Mouse (Mus musculus) heart, adult 11 months (tissue): ENCODE results near the gene Mfsd2b.
A peak's percentile ranks its signal among the peaks of the same experiment; 100 is the strongest.

Experiments
- DNase-seq: peaks from one replicate; pipeline ENCODE4 v3.0.0; 2022

Mfsd2b gene

DNA sequence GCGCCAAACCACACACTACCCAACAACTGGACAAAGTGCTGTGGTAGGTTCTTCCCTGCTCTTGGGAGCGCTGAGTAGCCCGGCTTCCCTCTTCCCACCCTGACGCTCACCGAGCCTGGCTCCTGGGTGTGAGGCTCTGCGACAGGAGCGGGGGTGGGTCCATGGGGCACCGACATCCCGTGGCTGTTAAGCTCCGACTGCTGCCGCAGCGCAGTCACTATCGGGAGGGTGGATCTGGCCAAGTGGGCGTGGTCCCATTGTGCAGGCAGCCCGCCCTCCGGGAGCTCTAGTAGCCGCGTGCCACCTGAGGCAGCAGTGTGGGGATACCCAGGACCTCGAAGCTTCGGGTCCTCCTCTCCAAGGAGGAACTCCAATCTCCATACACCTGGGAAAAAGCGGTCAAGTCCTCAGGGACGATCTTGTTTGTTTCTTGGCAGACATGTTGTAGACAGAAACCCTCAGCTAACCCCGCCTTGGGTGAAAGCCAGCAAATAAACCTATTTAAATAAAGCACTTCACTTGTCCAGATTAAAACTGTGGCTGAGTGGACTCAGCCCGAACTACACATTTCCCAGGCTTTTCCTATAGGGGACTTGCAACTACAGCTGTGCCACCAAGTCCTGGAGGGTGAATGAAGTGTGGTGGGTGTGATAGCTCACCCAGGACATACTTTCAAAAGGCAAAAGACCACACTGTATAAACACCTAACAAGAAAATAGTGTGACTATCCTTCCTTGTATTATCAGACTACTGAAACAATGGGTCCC lies at the start of gene Mfsd2b:
Gene Mfsd2b, minus strand, starts transcription at position 199 of the 767 bp plus-strand sequence.
- peak; percentile 97 for DNase-seq

DNA sequence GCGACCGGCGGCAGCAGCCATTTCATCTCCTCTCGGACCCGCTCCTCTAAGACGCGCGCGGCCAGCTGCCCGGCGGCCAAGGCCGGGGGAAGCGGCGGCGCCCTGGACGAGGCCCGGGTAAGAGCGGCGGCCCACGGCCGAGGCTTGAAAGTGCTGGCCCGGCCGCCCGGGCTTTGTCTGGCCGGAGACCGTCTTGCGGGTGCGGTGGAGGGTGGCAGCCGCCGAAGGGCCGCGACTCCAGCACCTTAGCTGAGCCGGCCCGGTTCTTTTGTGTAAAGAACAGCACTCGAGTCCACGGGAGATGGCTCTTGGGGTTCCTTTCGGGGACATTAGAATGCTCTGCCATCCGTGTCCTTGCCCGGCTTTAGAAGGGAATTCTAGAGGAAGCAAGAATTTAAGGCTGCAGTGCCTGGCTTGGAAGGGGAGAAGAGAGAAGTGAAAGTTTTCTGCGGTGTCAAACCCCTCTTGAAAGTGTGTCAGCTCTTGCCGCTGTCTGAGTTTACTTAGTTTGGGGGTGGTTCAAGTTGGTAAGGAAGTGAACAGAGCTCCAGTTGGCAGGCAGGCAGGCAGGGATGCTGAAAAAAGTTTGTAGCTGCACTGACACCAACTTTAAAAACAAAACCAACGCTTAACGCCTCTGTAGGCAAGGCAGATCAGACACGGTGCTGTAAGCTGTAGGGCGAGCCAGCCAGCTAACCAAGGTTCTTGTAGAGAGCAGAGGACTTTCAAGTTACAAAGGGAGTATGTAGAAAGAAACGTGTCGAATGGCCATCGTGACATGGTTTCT lies 43.8 kb upstream of the Mfsd2b start:
- DNase-seq = peak; percentile 97

DNA sequence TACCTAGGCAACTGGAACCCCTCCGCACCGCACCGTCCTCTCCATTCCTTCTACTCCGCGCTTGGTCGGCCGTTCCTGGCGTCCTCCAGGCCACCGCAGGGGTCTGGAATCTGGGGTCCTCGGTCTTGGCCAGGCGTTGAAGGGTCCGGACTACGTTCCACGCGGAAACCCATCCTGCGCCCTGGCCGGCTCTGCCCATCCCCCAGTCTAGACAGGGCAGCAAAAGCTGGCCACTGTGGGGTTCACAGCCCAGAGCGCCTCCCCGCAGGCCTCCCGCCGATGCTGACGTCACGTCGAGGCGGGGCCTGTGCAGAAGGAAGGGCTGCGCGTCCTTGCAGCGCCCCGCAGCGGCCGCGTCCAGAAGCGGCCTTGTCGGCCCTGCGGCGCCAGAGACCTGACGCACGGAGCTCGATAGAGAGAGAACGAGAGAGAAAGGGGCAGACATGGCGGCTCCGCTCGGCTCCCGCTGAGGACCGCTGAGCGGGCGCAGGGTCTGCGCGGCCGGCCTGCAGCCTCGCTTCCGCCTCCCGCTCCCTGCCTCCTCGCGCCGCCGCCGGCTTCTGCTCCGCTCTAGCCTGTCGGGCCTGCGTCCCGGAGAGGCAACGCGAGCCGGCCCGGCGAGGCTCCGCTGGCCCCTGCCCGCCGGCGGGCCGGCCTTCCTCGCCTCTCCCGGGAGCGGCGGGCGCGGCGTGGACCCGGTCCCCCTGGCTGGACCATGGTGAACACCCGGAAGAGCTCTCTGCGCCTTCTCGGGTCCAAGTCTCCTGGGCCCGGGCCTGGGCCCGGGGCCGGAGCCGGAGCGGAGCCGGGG lies 43.0 kb upstream of the Mfsd2b start, which contains the start of gene Atad2b:
Gene Atad2b, plus strand, starts transcription at position 360 of the 811 bp plus-strand sequence.
- DNase-seq = peak; percentile 100

DNA sequence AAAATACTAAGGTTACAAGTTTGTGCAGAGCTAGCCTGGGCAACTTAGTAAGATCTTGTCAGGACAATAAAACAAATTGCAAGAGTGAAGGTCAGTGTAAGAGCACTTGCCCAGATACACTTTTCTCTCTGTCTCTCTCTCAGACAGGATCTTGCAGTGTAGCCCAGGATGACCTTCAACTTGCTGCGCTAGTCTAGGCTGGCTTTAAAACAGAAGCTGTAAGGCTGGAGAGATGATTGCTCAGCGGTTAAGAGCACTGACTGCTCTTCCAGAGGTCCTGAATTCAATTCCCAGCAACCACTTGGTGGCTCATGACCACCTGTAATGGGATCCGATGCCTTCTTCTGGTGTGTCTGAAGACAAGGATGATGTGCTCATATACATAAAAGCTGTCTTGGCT lies 40.8 kb upstream of the Mfsd2b start:
- no peak for DNase-seq

DNA sequence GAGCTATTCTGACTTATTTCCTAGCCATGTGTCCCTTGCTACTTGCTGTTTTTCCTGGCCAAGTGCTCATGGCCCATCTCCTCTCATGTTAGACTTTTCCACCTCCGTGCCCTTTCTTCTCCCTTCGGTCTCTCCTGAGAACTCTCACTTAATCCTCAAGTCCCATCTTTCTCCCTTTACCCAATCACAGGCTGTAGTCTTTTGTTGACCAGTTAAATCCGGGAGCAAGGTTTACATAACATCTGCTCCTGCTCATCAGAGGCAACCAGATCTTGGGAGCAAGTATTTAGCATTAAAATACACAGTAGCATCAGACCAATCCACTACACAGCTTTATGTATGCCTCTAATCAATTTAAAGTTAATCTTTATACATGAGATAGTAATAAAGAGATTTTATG lies 40.3 kb upstream of the Mfsd2b start:
- DNase-seq = no peak

DNA sequence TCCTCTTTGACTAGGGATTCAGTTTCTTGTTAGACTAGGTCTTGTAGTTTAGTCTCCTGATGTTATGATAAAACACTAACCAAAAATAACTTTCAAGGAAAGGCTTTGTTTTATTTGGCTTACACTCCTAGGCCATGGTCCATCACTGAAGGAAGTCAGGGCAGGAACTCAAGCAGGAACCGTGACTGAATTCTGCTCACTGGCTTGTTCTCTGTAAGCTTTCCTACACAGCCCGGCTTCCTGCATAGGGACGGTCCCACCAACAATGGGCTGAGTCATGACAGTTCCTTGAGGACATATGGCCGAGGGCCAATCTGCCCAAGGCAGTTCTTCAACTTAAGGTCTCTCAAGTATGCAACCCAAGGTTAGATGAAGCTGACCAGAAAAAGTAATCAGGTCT lies 37.6 kb upstream of the Mfsd2b start:
- peak; percentile 97 for DNase-seq

DNA sequence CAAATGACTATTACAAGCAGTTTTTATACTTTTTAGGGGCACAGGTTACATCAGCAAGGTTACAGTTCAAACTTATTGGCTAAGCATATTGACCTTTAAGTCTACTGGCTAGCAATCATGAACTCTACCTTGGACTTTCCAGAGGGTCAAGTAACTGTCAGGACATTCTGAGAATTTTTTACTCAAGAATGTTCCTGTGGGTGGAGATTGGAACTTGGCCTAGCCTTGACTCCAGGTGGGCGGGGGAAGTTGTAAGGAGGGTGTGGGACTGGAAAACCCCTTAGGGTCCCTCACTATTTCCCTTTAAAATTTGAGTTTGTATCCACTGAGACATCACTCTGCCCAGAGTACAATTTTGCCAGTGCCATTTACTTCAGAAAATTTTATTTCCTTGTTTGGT lies 36.3 kb upstream of the Mfsd2b start:
- DNase-seq = peak; percentile 66

DNA sequence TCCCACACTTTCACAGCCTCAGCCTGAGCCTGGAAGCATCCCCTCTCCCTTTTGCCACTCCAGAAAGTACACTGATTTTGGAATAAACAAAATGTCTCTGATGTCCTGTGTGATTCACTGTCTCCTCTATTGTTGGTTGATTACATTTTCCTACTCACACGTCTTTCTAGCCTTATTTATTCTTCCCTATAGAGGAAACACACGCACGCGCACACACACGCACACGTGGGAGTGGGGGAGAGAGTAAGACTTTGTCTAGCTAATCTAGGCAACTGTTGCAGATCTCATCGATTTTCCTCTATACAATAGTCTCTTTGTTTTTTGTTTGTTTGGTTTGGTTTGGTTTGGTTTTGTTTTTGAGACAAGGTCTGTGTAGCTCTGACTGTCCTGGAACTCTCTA lies 34.2 kb upstream of the Mfsd2b start:
- DNase-seq = peak; percentile 62

DNA sequence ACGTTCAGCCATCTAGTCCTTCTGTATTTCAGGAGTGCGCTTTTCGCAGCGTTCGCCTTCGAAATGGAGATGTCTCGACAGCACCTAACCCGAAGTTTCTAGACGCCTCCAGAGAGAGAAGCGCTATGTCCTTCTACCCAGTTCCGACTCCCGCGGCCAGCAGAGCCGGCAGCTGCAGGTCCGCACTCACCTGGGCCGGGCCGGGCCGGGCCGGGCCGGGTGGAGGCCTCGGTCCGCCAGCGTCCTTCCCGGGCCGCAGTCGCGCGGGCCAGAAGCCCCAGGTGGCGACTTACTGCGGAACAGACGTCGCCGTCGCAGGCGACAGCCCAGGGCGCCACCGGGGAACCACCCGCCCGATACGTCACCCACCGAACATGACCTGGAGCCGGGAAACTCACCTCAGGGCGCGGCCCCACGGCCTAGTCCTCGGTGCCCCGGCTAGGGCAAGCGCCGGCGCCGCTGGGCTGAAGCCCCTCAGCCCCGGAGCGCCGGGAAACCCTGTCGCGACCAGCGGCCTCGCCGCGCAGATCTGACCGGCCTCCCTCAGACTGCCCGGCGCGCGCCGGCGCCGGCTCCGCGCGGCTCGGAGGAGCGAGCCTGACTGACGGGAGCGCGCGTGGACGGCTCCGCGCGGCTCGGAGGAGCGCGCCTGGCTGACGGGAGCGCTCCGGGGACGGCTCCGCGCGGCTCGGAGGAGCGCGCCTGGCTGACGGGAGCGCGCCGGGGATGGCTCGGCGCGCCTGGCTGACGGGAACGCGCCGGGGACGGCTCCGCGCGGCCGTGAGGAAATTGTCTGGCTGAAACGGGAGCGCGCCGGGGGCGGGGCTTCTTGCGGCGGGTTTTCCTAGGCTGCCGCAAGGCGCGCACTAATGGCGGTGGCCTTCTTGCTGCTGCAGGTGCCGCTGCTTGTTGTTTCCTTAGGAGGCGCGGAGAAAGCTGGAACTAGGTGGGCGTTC lies 33.1 kb upstream of the Mfsd2b start, which contains the start of gene Ubxn2a:
Gene Ubxn2a, minus strand, starts transcription at position 755 of the 956 bp plus-strand sequence.
- DNase-seq = peak; percentile 100

DNA sequence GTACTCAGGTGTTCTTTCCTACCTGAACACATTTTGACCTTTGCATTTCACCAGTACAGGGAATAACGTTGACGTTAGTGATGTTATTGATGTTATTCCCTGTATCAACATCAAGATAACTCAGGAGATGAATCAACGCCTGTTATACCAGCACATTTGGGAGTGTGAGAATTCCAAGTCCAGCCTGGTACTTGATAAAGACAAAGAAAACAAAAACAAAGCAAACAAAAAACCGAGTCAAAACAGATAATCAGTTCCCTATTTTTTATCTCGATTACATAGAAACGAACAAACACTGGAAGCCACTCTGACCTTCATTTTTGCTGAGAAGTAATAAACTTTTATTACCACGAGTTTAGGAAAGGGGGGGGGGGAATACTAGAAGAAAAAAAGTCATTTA lies 32.3 kb upstream of the Mfsd2b start:
- no peak for DNase-seq

DNA sequence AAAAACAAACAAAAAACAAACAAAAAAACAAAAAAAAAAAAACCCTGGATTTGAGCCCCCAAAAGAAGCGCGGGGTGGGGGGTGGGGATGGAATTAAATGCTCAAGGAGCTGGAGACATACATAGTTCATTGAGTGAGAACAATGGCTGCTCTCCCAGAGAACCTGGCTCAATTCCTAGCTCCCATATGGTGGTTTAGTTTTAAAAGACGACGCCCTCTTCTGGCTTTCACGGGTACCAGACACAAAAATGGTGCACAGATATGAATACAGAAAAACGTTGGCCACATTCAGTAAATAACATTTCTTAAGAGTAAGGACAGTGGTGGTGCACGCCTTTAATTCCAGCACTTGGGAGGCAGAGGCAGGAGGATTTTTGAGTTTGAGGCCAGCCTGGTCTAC lies 31.8 kb upstream of the Mfsd2b start:
- no peak for DNase-seq

DNA sequence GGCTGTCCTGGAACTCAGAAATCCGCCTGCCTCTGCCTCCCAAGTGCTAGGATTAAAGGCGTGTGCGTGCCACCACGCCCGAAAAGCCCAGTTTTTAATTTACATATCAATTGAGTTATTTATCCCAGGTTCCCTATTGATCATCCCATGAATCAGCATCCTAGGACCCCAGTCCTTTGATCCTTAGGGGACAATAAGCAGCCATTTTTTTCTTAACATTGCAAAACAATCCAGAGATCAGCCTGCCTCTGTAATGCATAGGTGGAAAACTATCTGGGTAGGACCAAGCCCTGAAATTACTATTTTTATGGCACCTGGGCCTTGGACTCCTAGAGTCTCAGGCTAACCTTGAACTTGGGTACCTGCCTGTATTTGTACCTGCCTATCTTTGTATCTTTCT lies 23.9 kb upstream of the Mfsd2b start:
- no peak for DNase-seq

DNA sequence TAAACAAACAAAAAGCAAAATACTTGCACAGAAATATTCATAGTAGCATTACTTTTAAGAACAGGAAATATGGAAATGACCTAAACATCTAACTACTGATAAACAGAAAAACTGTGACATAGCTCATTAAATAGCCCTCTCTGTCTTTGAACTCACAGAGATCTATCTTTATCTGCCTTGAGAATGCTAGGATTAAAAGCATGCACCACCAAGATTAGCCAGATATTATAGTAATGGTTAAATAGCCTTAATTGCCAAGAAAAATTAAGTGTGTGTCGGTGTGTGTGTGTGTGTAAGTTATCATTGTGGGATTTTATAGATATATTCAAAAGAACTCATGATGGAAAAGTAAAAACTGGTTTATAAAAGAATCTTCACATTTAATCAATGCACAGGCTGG lies 15.7 kb upstream of the Mfsd2b start:
- no peak for DNase-seq

DNA sequence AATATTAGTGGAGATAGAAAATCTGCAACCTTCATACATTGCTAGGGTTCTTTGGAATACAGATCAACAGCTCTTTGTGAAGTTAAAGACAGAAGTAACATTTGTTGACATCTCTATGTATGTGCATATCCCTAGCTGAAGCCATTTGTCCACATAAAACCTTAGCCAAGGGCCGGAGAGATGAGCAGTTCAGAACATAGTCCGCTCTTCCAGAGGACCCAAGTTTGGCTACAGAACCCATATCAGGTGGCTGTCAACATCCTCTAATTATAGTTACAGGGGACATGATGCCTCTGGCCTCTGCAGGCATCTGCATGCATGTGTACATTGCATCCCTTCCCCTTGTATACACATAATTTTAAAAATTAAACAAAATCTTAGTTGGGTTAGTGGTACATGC lies 15.1 kb upstream of the Mfsd2b start:
- peak; percentile 46 for DNase-seq

DNA sequence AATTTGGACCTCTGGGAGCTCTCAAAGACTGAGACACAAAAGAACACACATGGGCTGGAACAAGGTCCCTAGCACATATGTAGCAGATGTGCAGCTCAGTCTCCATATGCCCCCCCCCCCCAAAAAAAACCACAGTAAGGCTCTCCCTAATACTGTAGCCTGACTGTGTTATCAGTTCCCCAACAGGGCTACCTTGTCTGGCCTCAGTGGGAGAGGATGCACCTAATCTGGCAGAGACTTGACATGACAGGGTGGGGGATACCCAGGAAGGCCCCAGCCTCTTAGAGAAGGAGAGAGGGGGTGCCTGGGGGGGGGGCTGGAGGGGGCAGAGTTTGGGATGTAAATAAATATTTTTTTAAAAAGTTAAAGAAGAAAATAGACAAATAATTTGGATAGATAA lies 14.6 kb upstream of the Mfsd2b start:
- DNase-seq = peak; percentile 40

DNA sequence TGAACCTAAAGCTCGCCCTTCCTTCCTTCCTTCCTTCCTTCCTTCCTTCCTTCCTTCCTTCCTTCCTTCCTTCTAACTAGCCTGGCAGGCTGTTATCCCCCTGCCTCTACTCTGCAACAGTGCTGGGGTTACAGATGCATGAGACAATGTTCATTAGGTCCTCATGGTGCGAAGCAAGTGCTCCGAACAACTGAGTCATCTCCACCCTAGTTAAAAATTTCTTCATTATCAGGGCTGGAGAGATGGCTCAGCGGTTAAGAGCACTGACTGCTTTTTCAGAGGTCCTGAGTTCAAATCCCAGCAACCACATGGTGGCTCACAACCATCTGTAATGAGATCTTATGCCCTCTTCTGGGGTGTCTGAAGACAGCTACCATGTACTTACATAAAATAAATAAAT lies 12.4 kb upstream of the Mfsd2b start:
- peak; percentile 67 for DNase-seq

DNA sequence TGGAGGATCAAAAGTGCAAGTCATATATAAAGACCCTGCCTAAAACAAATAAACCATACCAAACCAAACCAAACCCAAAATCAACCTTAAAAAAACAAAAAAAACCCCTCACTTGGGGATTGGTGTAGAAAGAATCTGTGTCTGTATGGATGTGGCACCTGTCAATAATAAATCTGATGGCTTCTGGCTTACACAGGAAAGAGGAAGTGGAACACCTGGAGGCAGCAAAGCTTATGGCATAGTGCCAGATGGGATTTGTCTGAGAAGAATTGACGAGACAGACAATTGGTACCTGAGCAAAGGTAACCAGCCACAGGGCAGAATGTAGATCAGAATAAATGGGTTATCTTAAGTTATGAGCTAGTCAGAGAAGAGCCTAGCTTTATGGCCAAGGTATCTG lies 10.9 kb upstream of the Mfsd2b start:
- peak; percentile 43 for DNase-seq

DNA sequence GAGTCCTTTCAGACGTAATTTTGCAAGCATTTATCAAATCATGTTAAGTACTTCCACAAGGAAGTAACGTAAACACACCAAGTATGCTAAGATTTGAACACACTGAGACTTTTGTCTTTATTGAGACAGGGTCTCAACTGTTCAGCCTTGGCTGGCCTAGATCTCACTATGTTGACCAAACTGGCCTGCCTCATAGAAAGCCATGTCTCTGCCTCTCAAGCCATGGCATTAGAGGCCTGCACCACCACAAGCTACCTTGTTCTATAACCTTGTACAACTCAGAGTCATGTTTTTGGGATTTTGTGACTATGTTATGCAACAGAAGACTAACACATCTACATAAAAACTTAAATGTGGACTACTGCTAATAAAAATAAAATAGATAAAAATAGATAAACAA lies 7.9 kb upstream of the Mfsd2b start:
- peak; percentile 60 for DNase-seq

DNA sequence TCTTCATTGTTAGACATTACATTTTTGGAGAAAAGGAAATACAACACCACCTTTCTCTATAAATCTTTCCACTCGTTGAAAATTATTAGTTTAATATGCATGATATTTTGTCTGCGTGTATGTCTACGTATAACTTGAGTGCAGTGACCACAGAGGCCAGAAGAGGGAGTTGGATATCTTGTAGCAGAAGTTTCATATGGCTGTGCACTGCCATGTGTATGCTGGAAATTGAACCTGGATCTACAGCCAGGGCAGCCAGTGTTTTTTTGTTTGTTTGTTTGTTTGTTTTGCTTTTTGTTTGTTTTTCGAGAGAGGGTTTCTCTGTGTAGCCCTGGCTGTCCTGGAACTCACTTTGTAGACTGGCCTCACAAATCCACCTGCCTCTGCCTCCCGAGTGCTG lies 4.9 kb upstream of the Mfsd2b start:
- peak; percentile 74 for DNase-seq

DNA sequence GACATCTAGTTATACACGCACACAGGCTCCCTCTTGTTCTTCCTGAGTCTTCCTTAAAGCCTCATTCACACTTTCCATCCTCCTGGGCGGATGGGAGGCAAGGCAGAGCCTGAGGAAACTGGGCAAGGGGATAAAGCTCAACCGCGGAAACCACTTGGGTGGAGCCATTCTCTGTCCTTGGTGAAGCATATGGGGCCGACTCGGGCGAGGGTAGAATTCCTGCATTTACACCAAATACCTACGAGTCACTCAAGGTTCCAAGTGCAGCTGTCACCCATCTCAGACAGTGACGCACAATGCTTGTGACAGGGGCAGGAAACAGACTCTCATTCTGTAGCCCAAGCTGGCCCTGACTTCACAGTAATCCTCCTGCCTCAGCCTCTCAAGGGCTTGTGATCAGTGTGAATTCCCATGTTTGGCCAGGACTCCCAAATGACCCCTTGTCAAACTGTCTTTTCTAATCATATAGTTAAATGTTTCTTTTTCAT lies 4.2 kb upstream of the Mfsd2b start:
- peak; percentile 87 for DNase-seq

DNA sequence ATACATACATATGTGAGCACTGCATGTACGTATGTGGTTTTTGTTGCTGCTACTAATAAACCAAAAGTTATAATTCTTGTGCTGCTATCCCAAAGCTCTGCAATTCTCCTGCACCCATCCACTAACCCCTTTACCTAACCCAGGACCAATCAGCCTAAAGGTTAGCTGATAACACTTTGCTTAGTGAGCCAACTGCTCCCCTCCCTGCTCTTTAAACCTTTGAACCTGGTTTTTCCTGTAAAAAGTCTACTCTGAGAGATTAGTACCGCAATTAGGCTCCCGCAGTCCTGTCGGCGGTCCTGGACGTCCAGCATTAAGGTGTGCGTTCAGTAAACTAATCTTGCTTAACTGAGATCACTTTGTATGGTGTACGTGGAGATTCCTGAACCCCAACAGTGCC lies 1.5 kb upstream of the Mfsd2b start:
- DNase-seq = peak; percentile 76

DNA sequence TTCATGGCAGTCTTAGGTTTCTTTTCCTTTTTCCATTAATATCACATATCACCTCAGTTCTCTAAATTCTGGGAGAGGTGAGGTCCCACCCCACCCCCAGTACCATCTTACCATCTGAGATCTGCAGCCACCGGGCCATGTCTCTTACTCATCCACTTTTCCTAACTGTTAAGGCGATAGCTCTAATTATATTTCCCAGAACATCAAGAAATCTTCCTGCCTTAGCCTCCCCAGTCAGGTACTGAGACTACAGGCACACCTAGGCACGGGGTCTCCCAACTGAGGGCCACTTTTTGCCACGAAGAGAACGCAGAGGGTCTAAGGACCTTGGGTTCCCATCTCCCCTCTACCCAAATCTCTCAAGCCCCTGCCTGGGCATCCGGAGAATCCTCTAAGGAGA lies 628 bp downstream of the Mfsd2b start:
- peak; percentile 83 for DNase-seq
